22 mouse cellular contexts compared by ENCODE assay signal in genomic region chr5:147976001-147976400, GRCm38 (mm10).
"Had no signal": no experiment of that assay in that cellular context is flagged by ENCODE, and none has a peak within 500 bp of the region (broad histone marks: within the 10 kb centered on the region; RNA-seq: fewer than 3 reads in every experiment).

No protein-coding gene starts in this region.

- H3K27me3 ChIP-seq: heart, embryonic 15.5 days; hindbrain, embryonic 13.5 days; hindbrain, embryonic 15.5 days; intestine, embryonic 15.5 days; limb, embryonic 15.5 days; liver, embryonic 12.5 days had no signal

- H3K27ac ChIP-seq: heart, embryonic 15.5 days; hindbrain, embryonic 13.5 days; hindbrain, embryonic 15.5 days; intestine, embryonic 15.5 days; layer of hippocampus, adult 2 months; left cerebral cortex, adult 2 months; limb, embryonic 15.5 days; liver, embryonic 12.5 days; liver, embryonic 14.5 days had no signal

- DNase-seq: gastrocnemius, postnatal 14 days; gastrocnemius, postnatal 36 days; heart, adult 11 months; heart, postnatal 14 days; heart, postnatal 36 days; kidney, adult 18-20 months; kidney, adult 8-10 months; kidney, postnatal 10 days; kidney, postnatal 25 days; kidney, postnatal 4 days had no signal

- H3K9ac ChIP-seq: heart, embryonic 15.5 days; hindbrain, embryonic 13.5 days; hindbrain, embryonic 15.5 days; intestine, embryonic 15.5 days; limb, embryonic 15.5 days; liver, embryonic 12.5 days; liver, embryonic 14.5 days had no signal

- H3K4me3 ChIP-seq: heart, embryonic 15.5 days; hindbrain, embryonic 13.5 days; hindbrain, embryonic 15.5 days; intestine, embryonic 15.5 days; layer of hippocampus, adult 2 months; left cerebral cortex, adult 2 months; limb, embryonic 15.5 days; liver, embryonic 12.5 days had no signal

- H3K4me2 ChIP-seq: heart, embryonic 11.5 days; heart, embryonic 15.5 days; hindbrain, embryonic 13.5 days; hindbrain, embryonic 15.5 days; intestine, embryonic 15.5 days; limb, embryonic 15.5 days; liver, embryonic 12.5 days had no signal

- ATAC-seq: inflammation-experienced regulatory T-cells, adult 6 months; intestine, embryonic 15.5 days; intestine, postnatal 0 days; liver, embryonic 12.5 days had no signal

- H3K4me1 ChIP-seq: heart, embryonic 15.5 days; hindbrain, embryonic 13.5 days; intestine, embryonic 15.5 days; limb, embryonic 15.5 days; liver, embryonic 12.5 days had no signal

- H3K36me3 ChIP-seq: heart, embryonic 15.5 days; hindbrain, embryonic 13.5 days; hindbrain, embryonic 15.5 days; intestine, embryonic 15.5 days; limb, embryonic 15.5 days; liver, embryonic 12.5 days had no signal

- H3K9me3 ChIP-seq: heart, embryonic 15.5 days; hindbrain, embryonic 15.5 days; intestine, embryonic 15.5 days; limb, embryonic 15.5 days; liver, embryonic 12.5 days had no signal
